Mouse (Mus musculus) erythroblast, embryonic 14.5 days (primary cell): ENCODE results near the gene Itpk1.

Experiments used
- GATA1 ChIP-seq: IDR thresholded peaks from 2 replicates; pipeline ENCODE4 v1.6.1; 2012; ENCODE audit warnings: low read length, inconsistent platforms, mixed read lengths
- TAL1 ChIP-seq: IDR thresholded peaks from 3 replicates; pipeline ENCODE4 v1.6.1; 2012; ENCODE audit warnings: low read length, inconsistent platforms, mixed read lengths

DNA sequence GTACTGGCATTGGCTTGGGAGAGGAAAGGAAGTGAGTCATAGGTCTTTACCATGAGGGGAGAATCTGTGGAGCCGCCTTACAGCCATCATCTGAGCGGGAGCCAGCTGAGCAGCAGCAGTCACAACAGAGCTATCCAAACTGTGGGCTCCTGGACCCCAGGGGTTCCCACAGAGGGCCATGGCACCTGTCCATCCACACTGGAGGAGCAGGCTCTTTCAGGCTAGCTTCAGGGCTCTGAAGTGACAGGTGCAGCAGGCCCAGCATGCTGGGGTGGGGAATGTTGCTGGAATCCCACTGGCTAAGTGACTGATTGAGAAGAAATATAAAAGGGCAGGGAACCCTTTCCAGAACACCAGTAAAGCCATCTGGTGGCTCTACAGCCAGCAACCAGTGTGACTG is 137.8 kb downstream of the Itpk1 start:
- TF ChIP-seq GATA1 (no peak), TAL1 (no peak)
